Mouse (Mus musculus) thymus, adult 2 months (tissue): ENCODE measurements around the gene Map1s.
"Not testable (repeated sequence)": the region's sequence is repeated elsewhere in the genome, so short reads cannot be mapped to it uniquely, and the experiment has no call there.

Experiments used
- CTCF ChIP-seq: fragments of 200-500 bp; IDR thresholded peaks from 2 replicates; pipeline ENCODE4 v1.5.1; 2012; ENCODE audit warnings: mild to moderate bottlenecking, control low read depth, low read length, moderate library complexity, borderline replicate concordance; ENCODE audit not compliant: control insufficient read depth, poor library complexity, insufficient read depth; ENCODE audit errors: extremely low read depth
- POLR2A ChIP-seq: fragments of 200-500 bp; IDR thresholded peaks from 2 replicates; pipeline ENCODE4 v1.6.1; 2012; ENCODE audit warnings: mild to moderate bottlenecking, low read length, control low read depth, moderate library complexity; ENCODE audit not compliant: control insufficient read depth, poor library complexity, insufficient read depth; ENCODE audit errors: extremely low read depth

DNA sequence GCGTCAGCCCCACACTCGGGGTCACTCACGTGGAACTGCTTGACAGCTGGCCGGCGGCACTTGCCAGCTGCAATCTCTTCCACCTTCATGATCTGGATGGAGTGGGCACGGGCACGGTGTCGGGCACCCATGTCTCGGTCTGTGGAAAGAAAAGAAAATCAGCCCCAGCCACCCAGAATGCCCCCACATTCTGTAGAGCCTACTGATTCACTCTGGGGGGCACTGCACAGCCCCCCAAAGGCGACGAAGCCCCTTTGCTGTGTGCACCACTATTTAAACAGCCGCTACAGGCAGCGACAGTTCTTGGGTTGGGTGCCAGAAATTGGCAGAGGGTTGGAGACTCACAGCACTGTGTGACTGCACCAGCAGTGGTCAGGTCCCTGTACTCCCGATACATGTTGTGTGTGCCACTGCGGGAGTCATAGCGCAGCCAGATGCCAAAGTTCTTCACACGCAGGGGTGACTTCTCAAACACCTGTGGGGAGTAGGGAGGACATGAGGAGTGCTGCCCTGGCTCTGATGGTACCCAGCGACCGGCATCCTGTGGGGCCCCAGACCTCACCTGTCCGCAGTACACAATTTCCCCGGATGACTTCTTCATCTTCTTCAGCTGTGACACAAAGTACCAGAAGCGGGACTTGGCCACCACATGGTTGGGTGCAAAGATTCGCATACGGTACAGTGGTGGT is 10.0 kb upstream of the Map1s start:
- TF ChIP-seq CTCF, POLR2A: not testable (repeated sequence)
